Mouse (Mus musculus) myocyte (in vitro differentiated cells): Measurements from ENCODE around the gene Slc38a2.

Experiments used
- E2F4 ChIP-seq: IDR thresholded peaks from one replicate; pipeline ENCODE4 v1.6.1; 2011; ENCODE audit warnings: mild to moderate bottlenecking, control low read depth, moderate library complexity; ENCODE audit not compliant: insufficient read depth
- MAX ChIP-seq: IDR thresholded peaks from one replicate; pipeline ENCODE4 v1.6.1; 2011; ENCODE audit warnings: low read depth, mild to moderate bottlenecking, control low read depth
- MYOD1 ChIP-seq, 3 experiments: IDR thresholded peaks; one replicate each; pipeline ENCODE4 v1.6.1; 2011; ENCODE audit warnings: control low read depth in 2 of 3, low read depth in 2 of 3, mild to moderate bottlenecking in 2 of 3, moderate library complexity in 1 of 3; ENCODE audit not compliant: insufficient read length in 2 of 3, control insufficient read depth in 1 of 3
- POLR2A ChIP-seq: IDR thresholded peaks from one replicate; pipeline ENCODE4 v1.6.1; 2011; ENCODE audit warnings: low read depth, mild to moderate bottlenecking, control low read depth, moderate library complexity; ENCODE audit not compliant: insufficient read length
- POLR2AphosphoS2 ChIP-seq: IDR thresholded peaks from one replicate; pipeline ENCODE4 v1.6.1; 2011; ENCODE audit warnings: low read depth, control low read depth; ENCODE audit not compliant: insufficient read length
- REST ChIP-seq: IDR thresholded peaks from one replicate; pipeline ENCODE4 v1.6.1; 2011; ENCODE audit warnings: mild to moderate bottlenecking, control low read depth, moderate library complexity; ENCODE audit not compliant: insufficient read depth, insufficient read length
- TCF12 ChIP-seq: IDR thresholded peaks from one replicate; pipeline ENCODE4 v1.6.1; 2011; ENCODE audit warnings: mild to moderate bottlenecking, control low read depth; ENCODE audit not compliant: poor library complexity, insufficient read depth, severe bottlenecking
- TCF3 ChIP-seq: IDR thresholded peaks from one replicate; pipeline ENCODE4 v1.6.1; 2011; ENCODE audit warnings: low read depth, control low read depth; ENCODE audit not compliant: insufficient read length
- USF1 ChIP-seq: IDR thresholded peaks from one replicate; pipeline ENCODE4 v1.6.1; 2011; ENCODE audit warnings: low read depth, mild to moderate bottlenecking, control low read depth, moderate library complexity

DNA sequence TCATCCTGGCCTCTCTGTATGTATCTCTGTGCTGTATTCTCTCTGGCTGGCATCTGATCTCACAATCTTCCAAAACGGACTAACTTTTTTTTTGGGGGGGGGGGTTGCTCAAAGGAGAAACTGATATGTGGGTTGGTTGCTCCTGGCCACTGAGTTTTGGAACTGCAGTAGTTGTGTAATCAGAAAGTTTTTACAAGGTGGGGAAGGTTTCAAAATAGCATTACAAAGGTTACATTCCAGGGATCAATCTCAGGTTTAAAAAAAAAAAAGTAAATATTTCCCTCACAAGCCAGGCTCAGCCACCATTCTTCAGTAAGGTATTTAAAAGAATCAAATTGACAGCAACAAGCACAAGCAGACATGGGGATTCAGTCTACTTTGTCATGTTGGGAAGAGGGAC, 25.4 kb downstream of the Slc38a2 start:
- TF ChIP-seq REST (no peak), USF1 (no peak), POLR2A (no peak), MAX (no peak), TCF12 (no peak), POLR2AphosphoS2 (no peak), MYOD1 (IDR thresholded peaks at IDR 0.05; ENCODE audit: control insufficient read depth in 1 of 3, insufficient read length in 2 of 3, low read depth in 2 of 3) (no peak), TCF3 (no peak), E2F4 (no peak)
